Mouse (Mus musculus) gastrocnemius, adult 2 months (tissue): ENCODE data around the gene Cars. TPM values are rescaled to one million over a fixed set of nuclear protein-coding genes. Genes with fewer than 3 reads are reported as not detected.

Experiments
- DNase-seq: peaks from one replicate; pipeline ENCODE4 v3.0.0; 2022
- H3K27ac ChIP-seq: fragments of 200-600 bp; 2 replicates; pipeline ENCODE4 v1.8.1; 2022; ENCODE audit warnings: mild to moderate bottlenecking
- H3K4me3 ChIP-seq: fragments of 200-600 bp; 2 replicates; pipeline ENCODE4 v1.8.1; 2022; ENCODE audit warnings: mild to moderate bottlenecking, moderate library complexity
- CTCF ChIP-seq: fragments of 200-600 bp; IDR thresholded peaks from 2 replicates; pipeline ENCODE4 v1.8.1; 2022; ENCODE audit warnings: antibody characterized with exemption, mild to moderate bottlenecking, moderate library complexity
- intact Hi-C: fragments of 180-260 bp; cut with DNase I; formaldehyde crosslinking; loops from one replicate; pipeline ENCODE4 v1.15.1; 2025
- microRNA-seq: library from miRNA; unstranded; fragments of <30 nt; microRNA quantifications from one replicate; pipeline ENCODE4 v1.2.0, GENCODE M21; 2021
- total RNA-seq, 2 experiments: library from RNA; stranded (reverse); gene quantifications; 2 replicates each; pipeline ENCODE4 v1.2.3; 2021

Cars gene
- total RNA-seq, 2 experiments from 2014 or later = 37.2 to 42.3 TPM

GRCm38 (mm10) chr7:143532410-143532809, 67.5 kb downstream of the Cars start:
- H3K4me3 ChIP-seq = no peak overlapping the region
- DNase-seq = peak; percentile 73
- 0 out of 2 replicates have a peak overlapping the region, but pooled peaks have one; percentile 24 for H3K27ac ChIP-seq
- no peak for TF ChIP-seq CTCF
- intact Hi-C loops = no loop called here

GRCm38 (mm10) chr7:143519333-143519732, 80.6 kb downstream of the Cars start:
- H3K4me3 ChIP-seq = no peak overlapping the region
- H3K27ac ChIP-seq = no peak overlapping the region
- intact Hi-C loops = no loop called here
- TF ChIP-seq CTCF = no peak
- no peak for DNase-seq

GRCm38 (mm10) chr7:143514416-143514768, 85.5 kb downstream of the Cars start:
- Histone ChIP-seq H3K27ac (peak overlapping the region; percentile 38; the same call in 1 of the 2 replicates), H3K4me3 (no peak overlapping the region)
- no peak for TF ChIP-seq CTCF
- intact Hi-C loops = no loop called here
- DNase-seq = no peak

GRCm38 (mm10) chr7:143513763-143514415, 86.0 kb downstream of the Cars start:
- Histone ChIP-seq H3K27ac (no peak overlapping the region), H3K4me3 (no peak overlapping the region)
- intact Hi-C loops = no loop called here
- no peak for DNase-seq
- no peak for TF ChIP-seq CTCF

GRCm38 (mm10) chr7:143511335-143511712, 88.6 kb downstream of the Cars start:
- Histone ChIP-seq H3K27ac (no peak overlapping the region), H3K4me3 (no peak overlapping the region)
- DNase-seq = no peak
- intact Hi-C loops = no loop called here
- TF ChIP-seq CTCF = no peak

- no peak for TF ChIP-seq CTCF
- Histone ChIP-seq H3K4me3 (no peak overlapping the region), H3K27ac (no peak overlapping the region)
- intact Hi-C loops = no loop called here
- no peak for DNase-seq
Observed at GRCm38 (mm10) chr7:143510593-143511334, 89.1 kb downstream of the Cars start.

GRCm38 (mm10) chr7:143509566-143509965, 90.3 kb downstream of the Cars start:
- no peak for DNase-seq
- intact Hi-C loops = no loop called here
- no peak overlapping the region for H3K4me3 ChIP-seq
- TF ChIP-seq CTCF = no peak
- no peak overlapping the region for H3K27ac ChIP-seq

Small RNA genes within 50 kb of the gene (microRNA-seq; reads per million reads assigned to microRNA genes)
- gene Mir7064 = not detected

Other genes with a start within 250 kb of the Cars start
- 10 to 100 TPM; 23.2 to 23.5 TPM for gene Cdkn1c, start 139.0 kb downstream of the Cars start, total RNA-seq
- under 1 TPM; 0.17 to 0.20 TPM for gene Slc22a18, start 126.4 kb downstream of the Cars start, total RNA-seq
- gene Phlda2, start 96.9 kb downstream of the Cars start, total RNA-seq = not detected
- gene Nap1l4, start 51.0 kb downstream of the Cars start, total RNA-seq = 100 to 1,000 TPM; 188 to 209 TPM
- gene Tnfrsf26, start 28.6 kb upstream of the Cars start, total RNA-seq = under 1 TPM; 0.17 to 0.23 TPM
- 1 to 10 TPM in 1 of 2 experiments, under 1 TPM in 1; 0.97 to 2.1 TPM for gene Tnfrsf22, start 49.6 kb upstream of the Cars start, total RNA-seq
- 1 to 10 TPM; 3.0 to 4.1 TPM for gene Tnfrsf23, start 85.8 kb upstream of the Cars start, total RNA-seq
- 10 to 100 TPM; 12.7 to 18.4 TPM for gene Osbpl5, start 156.9 kb upstream of the Cars start, total RNA-seq
- 1 to 10 TPM in 1 of 2 experiments, under 1 TPM in 1; 0.26 to 1.3 TPM for gene Mrgprg, start 166.9 kb upstream of the Cars start, total RNA-seq
- under 1 TPM; 0.43 to 0.84 TPM for gene Mrgpre, start 184.4 kb upstream of the Cars start, total RNA-seq
- 1 to 10 TPM; 3.7 to 4.6 TPM for gene Nadsyn1, start 222.8 kb upstream of the Cars start, total RNA-seq
- gene Dhcr7, start 223.1 kb upstream of the Cars start, total RNA-seq = 1 to 10 TPM; 4.2 to 7.6 TPM